Mouse (Mus musculus) T-helper 1 cell (primary cell): ENCODE measurements around the gene Med18.
"Not testable (repeated sequence)": the region's sequence is repeated elsewhere in the genome, so short reads cannot be mapped to it uniquely, and the experiment has no call there.

Experiments used
- in situ Hi-C: fragments of 300-600 bp; cut with MboI, MseI; formaldehyde crosslinking; loops from one replicate; pipeline ENCODE4 v1.15.1; 2025; ENCODE audit warnings: high pct_unique_total_duplicates

Med18 gene

DNA sequence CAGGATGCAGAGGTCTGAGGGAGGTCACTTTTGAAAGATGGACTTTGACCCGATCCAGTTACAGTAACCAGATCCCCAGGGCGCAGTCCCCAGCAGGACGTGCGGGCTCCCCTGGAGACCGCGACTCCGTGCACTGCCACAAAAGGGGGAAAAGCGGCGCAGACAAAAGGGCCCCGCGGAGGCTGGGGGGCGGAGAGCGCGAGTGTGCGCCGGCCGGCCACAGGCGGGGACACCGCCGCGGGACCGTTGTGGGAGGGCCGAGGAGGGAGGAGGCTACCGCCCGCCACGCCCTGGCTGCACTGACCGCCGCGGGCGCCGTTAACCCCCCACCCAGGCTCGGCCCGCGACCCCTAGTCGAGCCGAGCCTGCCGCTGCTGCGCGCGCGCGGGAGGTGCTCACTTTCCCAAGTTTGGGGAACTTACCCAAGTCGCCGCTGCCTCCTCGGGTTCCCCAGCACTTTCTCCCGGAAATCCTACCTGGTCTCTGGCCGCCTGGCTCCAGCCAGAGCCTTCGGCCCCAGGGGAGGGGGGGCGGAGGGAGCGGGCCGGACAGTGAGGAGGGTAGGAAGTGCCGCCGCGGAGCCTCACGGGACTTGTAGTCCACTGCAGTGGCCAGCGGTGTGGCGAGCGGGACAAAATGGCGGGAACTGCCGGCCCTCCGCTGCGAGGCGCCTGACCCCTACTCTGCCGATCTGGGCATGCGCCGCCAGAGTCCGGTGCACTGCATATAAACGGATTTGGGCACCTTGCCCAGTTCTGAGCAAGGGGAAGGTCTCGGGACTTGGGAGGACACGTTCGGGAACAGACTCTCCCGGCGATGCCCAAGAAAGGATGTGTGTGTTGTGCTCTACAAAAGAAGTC, 41.6 kb downstream of the Med18 start, which contains the start of gene Phactr4:
Gene Phactr4, minus strand, starts transcription at position 567 of the 860 bp plus-strand sequence.
- in situ Hi-C loops: loop anchor here (5.0 kb wide), 2 partner anchors 35 to 85 kb away; no protein-coding TSS in a partner anchor

DNA sequence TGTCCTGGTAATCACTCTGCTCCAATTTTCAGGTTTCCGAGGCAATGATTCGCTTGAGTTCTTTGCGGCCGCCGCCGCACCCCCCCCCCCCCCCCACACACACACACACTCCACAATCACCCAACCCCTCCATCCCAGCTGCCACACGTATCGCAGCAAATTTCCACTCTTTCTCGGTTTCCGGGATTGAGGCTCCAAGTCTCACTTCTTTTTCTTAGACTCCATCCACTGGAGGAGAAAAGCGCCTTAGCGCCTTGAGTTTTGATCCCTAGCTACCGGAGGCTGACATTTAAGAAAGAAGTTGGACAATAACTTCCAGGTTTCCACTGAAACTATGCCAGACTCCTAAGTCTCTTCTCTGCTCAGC, 42.2 kb downstream of the Med18 start:
- in situ Hi-C loops: loop anchor here (5.0 kb wide), 2 partner anchors 36 to 86 kb away; no protein-coding TSS in a partner anchor

DNA sequence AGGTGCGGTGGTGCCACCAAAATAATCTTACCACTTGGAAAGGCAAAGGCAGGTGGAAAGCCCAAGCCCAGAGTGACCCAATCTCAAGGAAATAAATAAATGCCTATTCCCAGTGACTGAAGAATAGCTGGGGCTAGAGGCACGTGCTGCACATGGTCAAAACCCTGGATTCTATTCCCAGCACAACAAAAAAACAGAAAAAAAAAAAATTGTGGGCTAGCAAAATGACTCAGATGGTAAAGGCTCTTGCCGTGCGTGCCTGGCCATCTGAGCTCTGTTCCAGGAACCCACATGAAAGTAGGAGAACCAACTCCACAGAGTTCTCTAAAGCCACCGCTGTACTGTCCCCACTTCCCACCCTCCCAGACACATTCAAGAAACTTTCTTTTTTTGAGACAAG, 43.2 kb downstream of the Med18 start:
- in situ Hi-C loops: loop anchor here (5.0 kb wide), 2 partner anchors 37 to 87 kb away; no protein-coding TSS in a partner anchor

DNA sequence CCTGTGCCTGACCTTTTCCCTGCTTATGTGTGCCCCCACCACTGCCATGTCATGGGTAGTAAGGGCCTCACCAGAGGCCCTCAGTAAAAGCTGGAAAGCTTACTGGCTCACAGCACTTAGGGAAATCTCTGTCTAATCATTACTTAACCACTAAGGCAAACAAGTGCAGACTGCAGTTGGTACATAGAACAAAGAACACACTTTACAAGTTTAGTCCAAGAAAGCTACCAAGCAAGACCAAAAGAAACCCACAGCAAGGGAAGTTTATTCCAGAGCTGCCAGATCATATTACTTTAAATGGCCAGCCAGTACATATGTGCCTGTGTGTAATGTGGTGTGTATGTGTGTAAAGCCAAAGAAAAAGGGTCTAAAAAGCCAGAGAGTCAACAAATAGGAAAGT, 47.8 kb downstream of the Med18 start:
- in situ Hi-C loops: no loop called here

DNA sequence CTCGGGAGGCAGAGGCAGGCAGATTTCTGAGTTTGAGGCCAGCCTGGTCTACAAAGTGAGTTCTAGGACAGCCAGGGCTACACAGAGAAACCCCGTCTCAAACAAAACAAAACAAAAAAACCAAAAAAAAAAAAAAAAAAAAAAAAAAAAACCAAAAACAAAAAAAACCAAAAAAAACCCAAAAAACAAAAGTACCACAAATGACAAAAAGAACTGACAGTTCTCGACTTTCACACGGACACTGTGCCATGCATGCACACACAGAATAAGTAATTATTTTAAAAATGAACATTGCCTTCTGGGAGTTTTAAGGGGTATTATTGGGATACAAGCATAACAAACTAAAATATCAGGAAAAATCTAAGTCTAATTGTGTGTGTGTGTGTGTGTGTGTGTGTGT, 50.5 kb downstream of the Med18 start:
- in situ Hi-C loops: not testable (repeated sequence)

DNA sequence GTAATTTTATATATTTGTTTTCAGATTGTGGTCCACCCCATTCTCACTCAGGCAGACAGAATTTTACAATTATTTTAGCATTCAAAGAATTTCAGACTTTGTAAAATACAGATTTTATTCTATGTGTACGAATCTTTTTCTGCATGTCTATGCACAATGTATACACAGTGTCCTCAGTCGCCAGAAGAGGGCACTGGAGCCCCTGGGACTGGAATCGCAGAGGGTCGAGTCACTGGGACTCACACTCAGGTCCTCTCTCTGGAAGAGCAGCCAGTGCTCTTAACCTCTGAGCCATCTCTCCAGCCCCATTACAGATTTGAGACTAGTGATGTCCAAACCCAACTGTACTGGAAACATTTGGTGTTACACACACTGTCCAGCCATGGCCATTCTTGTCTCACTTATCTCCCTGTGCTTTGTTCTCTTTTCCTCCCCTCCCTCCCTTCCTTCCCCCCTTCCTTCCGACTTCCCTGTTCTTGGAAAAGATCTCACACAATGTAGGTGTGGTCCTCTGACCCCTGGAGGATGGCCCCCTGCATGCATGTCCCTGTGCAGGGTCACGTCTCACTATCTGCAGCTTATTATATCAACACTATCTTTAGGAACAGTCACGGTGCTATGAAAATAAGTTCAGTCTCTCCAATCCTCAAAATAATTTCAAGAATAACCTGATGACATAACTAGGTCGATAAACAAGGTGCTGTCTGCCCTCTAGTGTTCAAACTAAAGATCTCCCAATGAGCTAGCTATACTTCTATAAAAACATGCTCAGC, 52.2 kb downstream of the Med18 start:
- in situ Hi-C loops: no loop called here

DNA sequence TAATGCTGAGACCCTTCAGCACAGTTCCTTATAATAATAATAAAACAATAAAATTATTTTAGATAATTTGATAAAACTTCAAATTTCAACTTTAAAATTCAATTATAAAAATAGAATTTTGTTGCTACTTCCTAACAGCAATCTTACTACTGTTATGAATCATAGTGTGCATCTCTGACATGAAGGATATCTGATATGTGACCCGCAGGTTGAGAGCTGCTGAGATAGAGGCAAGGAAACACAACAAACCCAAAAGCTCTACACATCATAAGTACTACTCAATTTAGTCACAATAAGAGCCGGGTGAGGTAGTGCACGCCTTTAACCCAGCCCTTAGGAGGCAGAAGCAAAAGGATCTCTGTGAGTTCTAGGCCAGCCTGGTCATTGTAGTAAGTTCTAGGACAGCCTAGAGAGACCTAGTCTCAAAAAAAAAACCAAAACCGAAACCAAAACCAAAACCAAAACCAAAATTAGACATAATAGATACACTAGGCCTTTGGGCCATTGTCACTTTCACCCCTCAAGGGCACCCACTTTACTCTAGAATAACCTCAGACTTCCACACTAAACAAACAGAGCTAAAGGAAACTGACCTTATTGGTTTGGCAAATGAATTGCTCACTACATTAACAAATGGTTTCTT, 54.0 kb downstream of the Med18 start:
- in situ Hi-C loops: no loop called here
